In the genomic region with DNA sequence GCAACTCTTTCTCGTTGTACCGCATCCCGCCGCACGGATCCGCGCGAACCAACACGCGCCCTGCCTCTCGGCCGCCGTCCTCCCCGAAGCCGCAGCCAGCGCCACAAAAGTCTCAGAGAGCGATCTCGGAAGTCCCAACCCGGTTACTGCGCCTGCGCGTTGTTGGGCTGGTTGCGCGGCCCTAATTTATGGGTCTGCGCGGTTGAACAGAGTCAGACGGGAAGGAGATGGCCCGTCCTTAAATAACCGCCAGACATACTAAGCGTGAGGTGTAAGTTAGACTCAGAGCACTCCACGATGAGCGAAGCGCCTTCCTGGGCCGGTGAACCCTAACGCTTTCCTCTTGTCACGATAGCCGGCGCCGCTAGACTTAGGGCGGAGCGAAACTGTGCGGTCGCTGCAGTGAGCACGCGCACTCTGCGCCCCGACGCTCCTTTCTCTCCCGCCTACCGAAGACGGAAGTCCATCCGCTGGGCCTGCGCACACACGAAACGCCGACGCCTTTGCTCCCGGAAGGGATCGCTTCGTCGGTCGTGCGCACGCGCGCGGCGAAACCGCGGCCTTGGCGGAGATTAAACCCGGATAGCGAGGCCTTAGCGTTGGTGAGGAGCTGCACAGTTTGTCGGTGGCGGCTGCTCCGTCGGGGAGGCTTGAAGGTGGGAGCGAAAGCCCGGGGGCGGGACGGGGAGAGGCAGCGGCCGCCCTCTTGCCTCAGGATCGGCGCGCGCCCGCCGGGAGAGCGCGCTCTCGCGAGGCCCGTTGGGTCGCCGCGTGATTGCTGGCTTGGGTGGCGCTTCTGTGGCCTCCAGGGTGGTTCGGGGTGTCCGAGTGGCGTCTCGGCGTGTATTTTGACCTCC, we compare ENCODE assay signal across 8 mouse cellular contexts. TPM values are rescaled to one million over a fixed set of nuclear protein-coding genes. Genes with fewer than 3 reads are reported as not detected.
A peak's percentile ranks its signal among the peaks of the same experiment; 100 is the strongest.
DNase-seq lines count a peak whose midpoint lies in the region; ATAC-seq lines count a peak whose summit lies in the region.

A gene (plus strand): TSS at position 49 of the 857 bp plus-strand sequence.
A gene (minus strand): TSS at position 477 of the 857 bp plus-strand sequence.

- WGBS in hindbrain, embryonic 15.5 days = under 1% methylated on average over 104 of the region's 104 CpGs

- H3K9ac ChIP-seq in hindbrain, embryonic 15.5 days = peak within 1 kb of the TSS; percentile 99

- peak; percentile 97 for DNase-seq in T-cell, adult 2 months (ENCODE audit: low spot score)
- peak; percentile 96 to 99 for DNase-seq in cerebellum, postnatal 36 days
- DNase-seq in frontal cortex, postnatal 36 days (ENCODE audit: low spot score in 2 of 2) = peak; percentile 97 to 98
- DNase-seq in left cerebral cortex, adult 11 months (ENCODE audit: low spot score) = peak; percentile 90
- DNase-seq in lung, postnatal 4 days = peak; percentile 95 to 97
- DNase-seq in retina, postnatal 7 days (ENCODE audit: low read depth, low spot score) = peak; percentile 95
- peak; percentile 96 for DNase-seq in urinary bladder, adult 2 months (ENCODE audit: low spot score)

- H3K9me3 ChIP-seq in hindbrain, embryonic 15.5 days = no peaks in the 10 kb centered on the region

- H3K27ac ChIP-seq in hindbrain, embryonic 15.5 days (replicated peaks) = peak within 1 kb of the TSS; percentile 99

- H3K27me3 ChIP-seq in hindbrain, embryonic 15.5 days = no peaks in the 10 kb centered on the region

- H3K36me3 ChIP-seq in hindbrain, embryonic 15.5 days = peaks cover 45% of the 10 kb centered on the region

- peaks cover 35% of the 10 kb centered on the region for H3K4me1 ChIP-seq in hindbrain, embryonic 15.5 days (replicated peaks)

- H3K4me2 ChIP-seq in hindbrain, embryonic 15.5 days = peak within 1 kb of the TSS; percentile 82

- ATAC-seq in hindbrain, embryonic 15.5 days (ENCODE audit: low FRiP score, low read depth) = peak; percentile 92

- peak within 1 kb of the TSS; percentile 96 for H3K4me3 ChIP-seq in hindbrain, embryonic 15.5 days

RNA-seq across cellular contexts. Expression of the first gene that starts in this region (rescaled TPM):
- polyA plus RNA-seq in hindbrain, embryonic 15.5 days (2015; fragmentation: Nextera tagmentation; extraction: Ambion mirVana) = 52.3 and 67.4 TPM in 2 replicates
- 47.0 and 47.7 TPM in 2 replicates for polyA plus RNA-seq in urinary bladder, adult 2 months (2012; rRNA removed)

RNA-seq across cellular contexts. Expression of the second gene that starts in this region (rescaled TPM):
- 130 and 133 TPM in 2 replicates for polyA plus RNA-seq in hindbrain, embryonic 15.5 days (2015; fragmentation: Nextera tagmentation; extraction: Ambion mirVana)
- 60.6 and 79.2 TPM in 2 replicates for polyA plus RNA-seq in urinary bladder, adult 2 months (2012; rRNA removed)

Comparison
In these comparisons a context has a peak if more than half of its experiments do, and no peak if none do; other contexts are left out.
1. Peak in every context shown above with its lines: DNase-seq, ATAC-seq, H3K4me3 ChIP-seq and H3K27ac ChIP-seq.